Mouse (Mus musculus): ENCODE data around the gene Polr3f. TPM values are rescaled to one million over a fixed set of nuclear protein-coding genes. Genes with fewer than 3 reads are reported as not detected.

Gene Polr3f
- polyA plus RNA-seq, 1 experiment from 2014 or later: 32.9 TPM

Other genes with a start within 250 kb of the Polr3f start
- gene Ovol2, start 195.6 kb upstream of the Polr3f start, polyA plus RNA-seq (2015; fragmentation: Nextera tagmentation; extraction: Ambion mirVana): 3.2 TPM in 2 replicates
- 43.5 and 44.3 TPM in 2 replicates for gene Kat14, start 158.7 kb upstream of the Polr3f start, polyA plus RNA-seq (2015; fragmentation: Nextera tagmentation; extraction: Ambion mirVana)
- 6.4 and 7.7 TPM in 2 replicates for gene Pet117, start 158.7 kb upstream of the Polr3f start, polyA plus RNA-seq (2015; fragmentation: Nextera tagmentation; extraction: Ambion mirVana)
- 2.6 and 3.1 TPM in 2 replicates for gene Dzank1, start 304 bp upstream of the Polr3f start, polyA plus RNA-seq (2015; fragmentation: Nextera tagmentation; extraction: Ambion mirVana)
- 66.4 and 66.5 TPM in 2 replicates for gene Rbbp9, start 23.2 kb downstream of the Polr3f start, polyA plus RNA-seq (2015; fragmentation: Nextera tagmentation; extraction: Ambion mirVana)
- gene Sec23b, start 28.5 kb downstream of the Polr3f start, polyA plus RNA-seq (2015; fragmentation: Nextera tagmentation; extraction: Ambion mirVana): 81.0 and 83.3 TPM in 2 replicates
- gene Smim26, start 66.3 kb downstream of the Polr3f start, polyA plus RNA-seq (2015; fragmentation: Nextera tagmentation; extraction: Ambion mirVana): 43.6 and 45.8 TPM in 2 replicates
- 48.1 and 50.8 TPM in 2 replicates for gene Dtd1, start 72.2 kb downstream of the Polr3f start, polyA plus RNA-seq (2015; fragmentation: Nextera tagmentation; extraction: Ambion mirVana)

Data from embryonic facial prominence, embryonic 13.5 days (tissue).